Mouse (Mus musculus) midbrain, embryonic 16.5 days (tissue): ENCODE measurements at regions not wholly inside any gene's neighbourhood (a gene's known extent, or its start where the extent isn't known, plus 50 kb on each side); places are given as distances from the start of the nearest gene placed in this dataset.

Source experiments
- ATAC-seq: fragments of 200-750 bp; cut with Nextera tagmentation; 2 replicates; pipeline ENCODE4 v1.8.0; 2017; ENCODE audit warnings: moderate TSS enrichment
- H3K27ac ChIP-seq: fragments of 300-500 bp; sonication (generic); 2 replicates; pipeline ENCODE4 v1.5.1; 2014; ENCODE audit warnings: mild to moderate bottlenecking, low read length, mixed read lengths
- H3K27me3 ChIP-seq: fragments of 300-500 bp; sonication (generic); 2 replicates; pipeline ENCODE4 v1.6.1; 2014; ENCODE audit warnings: low read depth, low read length, mixed read lengths; ENCODE audit not compliant: control insufficient read depth, insufficient read depth
- H3K36me3 ChIP-seq: fragments of 300-500 bp; sonication (generic); 2 replicates; pipeline ENCODE4 v1.6.1; 2014; ENCODE audit warnings: mild to moderate bottlenecking, low read length, moderate library complexity, mixed read lengths; ENCODE audit not compliant: control insufficient read depth, insufficient read depth
- H3K4me1 ChIP-seq: fragments of 300-500 bp; sonication (generic); 2 replicates; pipeline ENCODE4 v1.6.1; 2014; ENCODE audit warnings: mild to moderate bottlenecking, low read length, mixed read lengths; ENCODE audit not compliant: control insufficient read depth, insufficient read depth
- H3K4me2 ChIP-seq: fragments of 300-500 bp; sonication (generic); 2 replicates; pipeline ENCODE4 v1.6.1; 2014; ENCODE audit warnings: mild to moderate bottlenecking, low read length, mixed read lengths
- H3K4me3 ChIP-seq: fragments of 300-500 bp; sonication (generic); 2 replicates; pipeline ENCODE4 v1.5.1; 2014; ENCODE audit warnings: low read depth, mild to moderate bottlenecking, low read length, moderate library complexity, mixed read lengths
- H3K9ac ChIP-seq: fragments of 300-500 bp; sonication (generic); 2 replicates; pipeline ENCODE4 v1.6.1; 2014; ENCODE audit warnings: low read depth, low read length, mixed read lengths
- H3K9me3 ChIP-seq: fragments of 300-500 bp; sonication (generic); replicated peaks from 2 replicates; pipeline ENCODE4 v1.6.1; 2014; ENCODE audit warnings: mild to moderate bottlenecking, low read length, mixed read lengths; ENCODE audit not compliant: control insufficient read depth, poor library complexity, severe bottlenecking
- WGBS: fragments of 180-500 bp; shearing (Covaris S2); extraction: QIAGEN DNeasy Blood & Tissue Kit; methylation state at CpG from one replicate; pipeline ENCODE4 v1.1.7; 2014; 5-methylcytosine and 5-hydroxymethylcytosine counted together

- no peaks in the 10 kb centered on the region for H3K9me3 ChIP-seq
- no peak overlapping the region for H3K4me3 ChIP-seq
- no peak overlapping the region for H3K27ac ChIP-seq
- H3K4me1 ChIP-seq: no peaks in the 10 kb centered on the region
- no peaks in the 10 kb centered on the region for H3K27me3 ChIP-seq
- H3K4me2 ChIP-seq: no peak overlapping the region
- H3K9ac ChIP-seq: no peak overlapping the region
- 83% methylated on average over 6 of the region's 6 CpGs for WGBS
- H3K36me3 ChIP-seq: no peaks in the 10 kb centered on the region
- ATAC-seq: no peak
Measured at GRCm38 (mm10) chr2:77358176-77358575, 77.8 kb upstream of the Sestd1 start.

GRCm38 (mm10) chr2:77356798-77357197, 76.4 kb upstream of the Sestd1 start:
- ATAC-seq: no peak
- Histone ChIP-seq H3K9ac (no peak overlapping the region), H3K4me3 (no peak overlapping the region), H3K36me3 (no peaks in the 10 kb centered on the region), H3K9me3 (no peaks in the 10 kb centered on the region), H3K4me1 (no peaks in the 10 kb centered on the region), H3K4me2 (no peak overlapping the region), H3K27ac (no peak overlapping the region), H3K27me3 (no peaks in the 10 kb centered on the region)
- WGBS: 56% methylated on average over 10 of the region's 10 CpGs

- peak overlapping the region; percentile 38; the same call in 1 of the 2 replicates for H3K27ac ChIP-seq
- no peak overlapping the region for H3K4me2 ChIP-seq
- no peaks in the 10 kb centered on the region for H3K4me1 ChIP-seq
- 85% methylated on average over 8 of the region's 8 CpGs for WGBS
- ATAC-seq: no peak
- no peaks in the 10 kb centered on the region for H3K27me3 ChIP-seq
- no peaks in the 10 kb centered on the region for H3K36me3 ChIP-seq
- H3K4me3 ChIP-seq: no peak overlapping the region
- no peak overlapping the region for H3K9ac ChIP-seq
- no peaks in the 10 kb centered on the region for H3K9me3 ChIP-seq
Measured at GRCm38 (mm10) chr2:77351987-77352628, 71.7 kb upstream of the Sestd1 start.

GRCm38 (mm10) chr2:77347027-77347426, 66.6 kb upstream of the Sestd1 start:
- Histone ChIP-seq H3K36me3 (no peaks in the 10 kb centered on the region), H3K27me3 (no peaks in the 10 kb centered on the region), H3K9ac (no peak overlapping the region), H3K4me1 (no peaks in the 10 kb centered on the region), H3K4me3 (no peak overlapping the region), H3K9me3 (no peaks in the 10 kb centered on the region), H3K4me2 (no peak overlapping the region), H3K27ac (no peak overlapping the region)
- ATAC-seq: no peak
- 95% methylated on average over 5 of the region's 5 CpGs for WGBS

- Histone ChIP-seq H3K36me3 (no peaks in the 10 kb centered on the region), H3K27me3 (no peaks in the 10 kb centered on the region), H3K27ac (no peak overlapping the region), H3K4me2 (no peak overlapping the region), H3K4me1 (no peaks in the 10 kb centered on the region), H3K9ac (no peak overlapping the region), H3K4me3 (no peak overlapping the region), H3K9me3 (no peaks in the 10 kb centered on the region)
- no peak for ATAC-seq
- 92% methylated on average over 16 of the region's 16 CpGs for WGBS
Measured at GRCm38 (mm10) chr2:77343736-77344440, 63.5 kb upstream of the Sestd1 start.

- peak; percentile 54 for ATAC-seq
Measured at GRCm38 (mm10) chr2:77342416-77342815, 62.0 kb upstream of the Sestd1 start.

GRCm38 (mm10) chr2:77341575-77342332, 61.4 kb upstream of the Sestd1 start:
- no peaks in the 10 kb centered on the region for H3K4me1 ChIP-seq
- H3K4me3 ChIP-seq: no peak overlapping the region
- no peak overlapping the region for H3K4me2 ChIP-seq
- no peaks in the 10 kb centered on the region for H3K36me3 ChIP-seq
- ATAC-seq: 0 out of 2 replicates have a peak, but pooled peaks have one; percentile 8
- WGBS: 50% methylated on average over 12 of the region's 12 CpGs
- 0 out of 2 replicates have a peak, but pooled peaks cover 2% of the 10 kb centered on the region for H3K9me3 ChIP-seq
- no peak overlapping the region for H3K9ac ChIP-seq
- no peak overlapping the region for H3K27ac ChIP-seq
- no peaks in the 10 kb centered on the region for H3K27me3 ChIP-seq

More at GRCm38 (mm10) chr2:77342416-77342815, 62.0 kb upstream of the Sestd1 start:
- H3K4me2 ChIP-seq: no peak overlapping the region
- H3K36me3 ChIP-seq: no peaks in the 10 kb centered on the region
- no peaks in the 10 kb centered on the region for H3K4me1 ChIP-seq
- no peak overlapping the region for H3K27ac ChIP-seq
- WGBS: 11% methylated on average over 2 of the region's 2 CpGs
- H3K9ac ChIP-seq: no peak overlapping the region
- no peak overlapping the region for H3K4me3 ChIP-seq
- H3K27me3 ChIP-seq: no peaks in the 10 kb centered on the region
- H3K9me3 ChIP-seq: 0 out of 2 replicates have a peak, but pooled peaks cover 2% of the 10 kb centered on the region

- ATAC-seq: no peak
- no peak overlapping the region for H3K9ac ChIP-seq
- 0 out of 2 replicates have a peak, but pooled peaks cover 2% of the 10 kb centered on the region for H3K9me3 ChIP-seq
- no peak overlapping the region for H3K27ac ChIP-seq
- no peaks in the 10 kb centered on the region for H3K4me1 ChIP-seq
- H3K4me3 ChIP-seq: no peak overlapping the region
- WGBS: 85% methylated on average over 6 of the region's 6 CpGs
- no peaks in the 10 kb centered on the region for H3K27me3 ChIP-seq
- H3K4me2 ChIP-seq: no peak overlapping the region
- no peaks in the 10 kb centered on the region for H3K36me3 ChIP-seq
Measured at GRCm38 (mm10) chr2:77340076-77340475, 59.7 kb upstream of the Sestd1 start.
